Mouse (Mus musculus): ENCODE measurements around the gene Capza2.
A peak's percentile ranks its signal among the peaks of the same experiment; 100 is the strongest.
"Not testable (repeated sequence)": the region's sequence is repeated elsewhere in the genome, so short reads cannot be mapped to it uniquely, and the experiment has no call there.

Capza2 gene

GRCm38 (mm10) chr6:17642739-17643138 is 6.7 kb downstream of the Capza2 start:
- DNase-seq: no peak

DNA sequence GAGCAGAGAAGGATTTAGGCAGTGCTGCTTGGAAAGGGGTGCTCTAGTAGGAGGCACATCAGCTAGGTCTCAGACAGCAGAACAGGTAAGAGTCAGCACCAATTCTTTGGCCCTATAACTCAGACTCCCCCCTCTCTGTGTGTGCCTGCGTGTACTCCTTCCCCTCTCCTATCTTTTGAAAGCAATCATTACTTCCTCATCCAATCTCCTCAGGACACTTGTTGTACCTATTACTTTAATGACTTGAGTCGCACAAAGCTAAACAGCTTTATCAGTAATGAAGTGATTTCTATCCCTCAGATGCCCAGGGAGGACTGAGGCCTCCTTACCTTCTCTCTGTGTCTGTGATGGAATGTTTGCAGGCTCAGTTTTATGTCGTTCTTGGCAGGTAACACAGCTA is 10.1 kb downstream of the Capza2 start:
- no peak for DNase-seq

DNA sequence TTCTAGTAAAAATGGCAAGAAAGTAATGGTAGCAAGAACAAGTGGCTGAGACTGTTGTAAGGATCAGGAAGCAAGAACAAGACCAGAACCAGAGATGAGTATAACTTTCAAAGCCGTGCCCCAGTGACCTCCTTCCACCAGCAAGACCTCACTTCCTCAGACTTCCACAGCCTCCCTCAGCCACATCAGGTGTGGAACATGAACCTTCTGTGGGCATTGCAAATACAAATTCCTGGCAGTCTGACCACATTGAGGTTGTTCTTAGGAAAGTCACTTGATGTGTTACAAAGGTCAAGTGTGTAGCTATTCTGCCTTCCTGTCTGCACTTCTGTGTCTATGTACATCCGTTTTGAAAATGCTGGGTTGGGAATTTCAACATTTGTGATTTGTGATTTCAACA is 16.1 kb downstream of the Capza2 start:
- no peak for DNase-seq

DNA sequence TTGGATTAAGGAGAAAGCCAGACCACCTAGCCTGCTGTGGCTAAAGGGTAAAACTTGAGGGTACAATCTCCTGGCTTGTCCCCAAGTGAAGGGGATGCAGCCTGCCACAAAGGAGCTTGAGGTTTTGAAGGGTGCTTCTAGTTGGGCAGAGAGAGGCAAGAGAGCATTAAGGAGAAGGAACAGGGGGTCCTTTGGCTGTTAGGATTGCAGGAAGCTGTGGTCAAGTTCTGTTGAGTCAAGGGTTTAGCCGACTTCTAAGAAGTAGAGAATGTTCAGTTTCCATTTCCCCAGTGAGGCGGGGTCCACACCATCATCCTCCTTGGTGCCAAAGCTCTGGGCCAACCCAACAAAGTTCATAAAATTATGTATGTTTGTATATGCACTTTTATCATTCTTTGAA is 19.0 kb downstream of the Capza2 start:
- no peak for DNase-seq

DNA sequence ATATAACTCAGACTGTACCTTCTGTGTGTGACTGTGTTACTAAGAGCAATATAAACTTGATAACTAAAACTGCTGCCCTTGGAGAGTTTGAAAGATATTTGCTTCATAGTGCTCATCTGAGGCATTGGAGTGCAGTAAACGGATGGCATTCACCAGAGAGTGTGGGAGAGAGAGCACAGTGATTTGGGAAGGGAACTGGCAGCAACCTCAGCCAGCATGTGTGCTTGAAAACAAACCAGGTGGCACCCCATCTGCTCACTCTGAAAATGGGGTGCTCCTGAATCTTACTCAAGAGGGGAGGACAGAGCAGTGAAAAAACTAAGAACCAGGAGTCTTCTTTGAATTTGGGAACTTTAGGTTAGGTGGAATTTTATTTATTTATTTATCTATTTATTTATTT is 21.3 kb downstream of the Capza2 start:
- DNase-seq: peak; percentile 37 to 70

GRCm38 (mm10) chr6:17665348-17665747 is 29.3 kb downstream of the Capza2 start:
- DNase-seq: no peak

- no peak for DNase-seq
Observed at GRCm38 (mm10) chr6:17666024-17666423, 30.0 kb downstream of the Capza2 start.

GRCm38 (mm10) chr6:17667813-17668212 is 31.8 kb downstream of the Capza2 start:
- no peak for DNase-seq

DNA sequence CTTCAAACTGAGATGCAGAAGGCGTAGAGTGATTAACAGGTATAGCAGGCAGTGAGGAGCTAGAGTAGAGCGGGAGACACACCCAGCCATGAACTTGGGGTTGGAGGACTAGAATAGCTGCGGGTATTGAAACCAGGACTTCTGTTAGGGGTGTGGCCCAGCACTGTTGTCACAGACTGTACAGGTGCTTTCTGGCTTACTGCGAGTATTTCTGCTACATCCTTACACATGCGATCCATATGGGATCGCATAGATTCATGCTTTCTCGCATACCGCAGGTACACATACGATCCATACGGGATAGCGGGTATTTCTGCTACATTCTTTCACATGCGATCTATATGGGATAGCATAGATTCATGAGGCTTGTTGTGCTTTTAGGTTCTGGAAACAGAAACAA is 32.3 kb downstream of the Capza2 start:
- no peak for DNase-seq

DNA sequence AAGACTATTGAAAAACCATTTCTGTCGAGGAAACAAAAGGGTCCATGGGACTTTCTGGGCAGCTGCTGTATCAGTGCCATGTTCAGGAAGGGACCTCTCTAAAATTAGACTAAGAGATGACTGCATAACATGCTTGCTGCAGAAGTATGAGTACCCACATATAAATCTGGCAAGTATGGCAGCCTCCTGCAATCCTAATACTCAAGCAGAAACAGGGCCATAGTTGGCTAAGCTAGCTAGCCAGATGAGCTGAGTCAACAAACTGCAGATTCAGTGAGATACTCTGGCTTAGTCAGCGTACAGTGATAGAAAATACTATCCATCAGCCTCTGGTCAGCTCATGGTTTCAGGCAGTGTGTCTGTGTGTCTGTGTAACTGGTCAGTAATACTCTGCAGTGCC is 33.8 kb downstream of the Capza2 start:
- DNase-seq: no peak

DNA sequence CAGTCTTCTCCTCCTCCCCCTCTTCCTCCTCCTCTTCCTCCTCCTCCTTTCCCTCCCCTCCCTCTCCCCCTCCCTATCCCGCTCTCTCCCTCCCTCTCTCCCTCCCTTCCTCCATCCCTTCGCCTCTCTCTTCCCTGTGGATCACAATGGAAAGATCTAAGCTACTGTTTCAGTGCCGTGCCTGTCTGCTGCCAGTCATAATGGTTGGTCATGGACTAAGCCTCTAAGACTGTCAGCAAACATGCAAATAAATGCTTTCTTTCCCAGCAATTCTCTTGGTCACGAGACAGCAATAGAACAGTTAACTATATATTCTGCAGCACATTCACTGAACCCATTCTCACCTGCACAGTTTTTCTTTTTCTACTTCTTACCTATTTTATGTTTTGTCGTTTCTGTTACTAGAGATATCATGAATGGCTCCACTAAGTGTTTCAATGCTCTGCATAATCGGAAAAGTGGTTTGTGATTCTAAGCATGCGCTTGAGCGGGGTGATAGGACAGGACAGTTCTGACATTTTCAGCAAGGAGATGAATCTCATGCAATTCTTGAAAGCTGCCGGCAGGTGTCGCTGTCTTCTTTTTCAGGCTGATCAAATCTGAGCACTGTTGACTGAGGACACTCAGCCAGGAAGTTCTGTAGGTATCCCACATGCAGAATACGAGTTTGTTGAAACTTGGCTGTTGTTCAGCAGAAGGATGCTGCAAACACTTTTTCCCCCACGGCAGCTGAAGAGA is 39.2 kb downstream of the Capza2 start:
- DNase-seq: peak; percentile 80 to 84

- DNase-seq: no peak
Observed at GRCm38 (mm10) chr6:17677008-17677407, 41.0 kb downstream of the Capza2 start.

GRCm38 (mm10) chr6:17680266-17680925 is 44.4 kb downstream of the Capza2 start:
- DNase-seq: no peak

- no peak for DNase-seq
Observed at GRCm38 (mm10) chr6:17681810-17682209, 45.8 kb downstream of the Capza2 start.

DNA sequence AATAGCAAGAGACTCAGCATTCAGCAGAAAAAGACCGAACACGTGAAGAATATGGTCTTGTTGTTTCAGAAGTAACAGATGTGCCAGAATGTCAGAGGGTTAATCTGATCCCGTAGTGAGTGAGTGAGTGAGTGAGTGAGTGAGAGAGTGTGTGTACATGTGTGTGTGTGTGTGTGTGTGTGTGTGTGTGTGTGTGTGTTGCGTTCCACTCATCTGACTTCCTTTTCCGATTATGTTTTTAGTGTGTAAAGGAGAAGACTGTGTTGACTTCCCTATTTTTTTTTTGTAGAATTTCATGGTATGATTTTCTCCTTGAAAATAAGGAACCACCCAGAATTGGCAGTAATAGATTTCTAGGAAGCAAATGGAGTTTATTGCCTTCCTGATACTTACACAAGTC is 52.6 kb downstream of the Capza2 start:
- DNase-seq: no peak

- no peak for DNase-seq
Observed at GRCm38 (mm10) chr6:17692647-17693046, 56.6 kb downstream of the Capza2 start, which contains the start of gene St7. Gene St7, plus strand, starts transcription at chr6:17692933.

- peak; percentile 63 to 69 for DNase-seq
Observed at GRCm38 (mm10) chr6:17693726-17694549, 57.9 kb downstream of the Capza2 start.

DNA sequence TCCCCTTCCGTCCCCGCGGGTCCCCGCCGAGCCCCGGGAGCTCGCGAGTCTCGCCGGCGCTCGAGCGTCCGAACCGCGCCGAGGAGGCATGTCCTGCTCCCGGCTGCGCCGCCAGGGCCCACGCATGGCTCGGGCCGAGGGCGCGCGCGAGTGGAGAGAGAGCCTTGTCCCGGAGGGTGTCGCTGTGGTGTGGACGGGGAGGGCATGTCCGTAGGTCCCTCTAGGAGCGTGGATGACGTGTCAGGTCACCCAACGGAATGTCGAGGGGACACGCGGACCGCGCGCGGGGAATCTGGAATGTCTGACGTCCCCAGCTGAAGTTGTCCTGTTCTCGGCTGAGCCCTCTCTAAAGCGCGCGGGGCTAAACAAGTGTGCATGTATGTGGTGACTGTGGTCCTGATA is 58.5 kb downstream of the Capza2 start:
- peak; percentile 74 to 77 for DNase-seq

- peak; percentile 60 to 66 for DNase-seq
Observed at GRCm38 (mm10) chr6:17696321-17696734, 60.3 kb downstream of the Capza2 start.

DNA sequence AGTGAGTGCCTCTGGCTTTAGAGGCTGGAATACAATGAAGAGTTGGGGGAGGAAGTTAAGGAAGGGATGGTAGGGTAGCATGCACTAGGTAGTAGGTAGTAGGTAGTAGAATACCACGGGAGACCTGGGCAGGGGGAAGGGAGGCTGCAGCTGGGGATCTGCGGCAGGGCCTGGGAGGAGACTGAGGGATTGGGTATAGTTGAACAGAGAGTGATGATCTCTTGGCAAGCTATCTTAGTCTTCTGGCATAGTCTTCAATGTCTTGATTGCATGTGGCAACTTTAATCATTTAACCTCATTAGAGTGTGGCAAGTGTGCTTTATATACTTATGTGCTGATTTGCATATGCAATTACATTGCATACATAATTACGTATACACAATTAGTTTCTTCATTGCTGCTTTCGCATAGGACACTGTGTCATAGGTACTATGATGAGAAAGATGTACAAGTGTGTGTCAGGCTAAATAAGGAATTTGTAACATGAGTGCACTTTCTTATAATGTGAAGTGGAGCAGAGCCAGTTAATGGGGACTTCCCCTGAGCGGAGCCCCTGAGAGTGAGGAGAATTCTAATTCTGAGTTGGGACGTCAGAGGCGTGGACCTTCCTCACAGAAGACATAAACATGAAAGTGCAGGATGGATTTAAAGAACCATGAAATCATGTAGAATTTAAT is 65.0 kb downstream of the Capza2 start:
- no peak for DNase-seq

- DNase-seq: not testable (repeated sequence)
Observed at GRCm38 (mm10) chr6:17704038-17704437, 68.0 kb downstream of the Capza2 start.

- no peak for DNase-seq
Observed at GRCm38 (mm10) chr6:17705973-17706372, 69.9 kb downstream of the Capza2 start.
